Mouse (Mus musculus) liver, embryonic 15.5 days (tissue): ENCODE measurements at regions not wholly inside any gene's neighbourhood (a gene's known extent, or its start where the extent isn't known, plus 50 kb on each side); places are given as distances from the start of the nearest gene placed in this dataset.
"Not testable (repeated sequence)": the region's sequence is repeated elsewhere in the genome, so short reads cannot be mapped to it uniquely, and the experiment has no call there.

Experiments
- ATAC-seq: fragments of 200-750 bp; cut with Nextera tagmentation; 2 replicates; pipeline ENCODE4 v1.8.0; 2017; ENCODE audit warnings: moderate number of reproducible peaks, mild to moderate bottlenecking, moderate library complexity; ENCODE audit not compliant: insufficient read depth
- H3K27ac ChIP-seq: fragments of 300-500 bp; sonication (generic); replicated peaks from 2 replicates; pipeline ENCODE4 v1.5.1; 2015; ENCODE audit warnings: mild to moderate bottlenecking, inconsistent platforms
- H3K27me3 ChIP-seq: fragments of 300-500 bp; sonication (generic); 2 replicates; pipeline ENCODE4 v1.6.1; 2015; ENCODE audit warnings: mild to moderate bottlenecking, inconsistent platforms
- H3K36me3 ChIP-seq: fragments of 300-500 bp; sonication (generic); replicated peaks from 2 replicates; pipeline ENCODE4 v1.6.1; 2015; ENCODE audit warnings: moderate library complexity, mild to moderate bottlenecking, inconsistent platforms
- H3K4me1 ChIP-seq: fragments of 300-500 bp; sonication (generic); replicated peaks from 2 replicates; pipeline ENCODE4 v1.6.1; 2015; ENCODE audit warnings: inconsistent platforms
- H3K4me2 ChIP-seq: fragments of 300-500 bp; sonication (generic); 2 replicates; pipeline ENCODE4 v1.6.1; 2015; ENCODE audit warnings: moderate library complexity, mild to moderate bottlenecking, inconsistent platforms
- H3K4me3 ChIP-seq: fragments of 300-500 bp; sonication (generic); replicated peaks from 2 replicates; pipeline ENCODE4 v1.5.1; 2015; ENCODE audit warnings: mild to moderate bottlenecking, inconsistent platforms
- H3K9ac ChIP-seq: fragments of 300-500 bp; sonication (generic); 2 replicates; pipeline ENCODE4 v1.6.1; 2015; ENCODE audit warnings: moderate library complexity, mild to moderate bottlenecking, inconsistent platforms
- H3K9me3 ChIP-seq: fragments of 300-500 bp; sonication (generic); replicated peaks from 2 replicates; pipeline ENCODE4 v1.6.1; 2016; ENCODE audit warnings: inconsistent platforms
- WGBS: fragments of 180-500 bp; shearing (Covaris S2); methylation state at CpG from one replicate; pipeline ENCODE4 v1.1.7; 2015; ENCODE audit warnings: mixed read lengths; ENCODE audit not compliant: insufficient replicate concordance; 5-methylcytosine and 5-hydroxymethylcytosine counted together

GRCm38 (mm10) chr8:26780515-26780914, 196.6 kb upstream of the Zfp703 start:
- Histone ChIP-seq H3K27ac (no peak overlapping the region), H3K36me3 (no peaks in the 10 kb centered on the region), H3K4me3 (no peak overlapping the region), H3K4me2 (no peak overlapping the region), H3K9ac (no peak overlapping the region), H3K27me3 (peaks cover 11% of the 10 kb centered on the region; the same call in 1 of the 2 replicates), H3K9me3 (no peaks in the 10 kb centered on the region), H3K4me1 (no peaks in the 10 kb centered on the region)
- ATAC-seq, result no peak
- WGBS, result 31% methylated on average over 19 of the region's 19 CpGs

GRCm38 (mm10) chr8:26782936-26783335, 194.2 kb upstream of the Zfp703 start:
- H3K9ac ChIP-seq, H3K27ac ChIP-seq, H3K4me1 ChIP-seq, H3K4me2 ChIP-seq, H3K9me3 ChIP-seq, H3K4me3 ChIP-seq, H3K36me3 ChIP-seq, ATAC-seq: not testable (repeated sequence)
- H3K27me3 ChIP-seq, result peaks cover 11% of the 10 kb centered on the region; the same call in 1 of the 2 replicates
- WGBS, result 65% methylated on average over 8 of the region's 8 CpGs

GRCm38 (mm10) chr8:26784381-26784780, 192.7 kb upstream of the Zfp703 start:
- 57% methylated on average over 6 of the region's 6 CpGs for WGBS
- no peak overlapping the region for H3K4me3 ChIP-seq
- H3K9ac ChIP-seq, result no peak overlapping the region
- H3K4me2 ChIP-seq, result no peak overlapping the region
- no peaks in the 10 kb centered on the region for H3K9me3 ChIP-seq
- no peak for ATAC-seq
- H3K27ac ChIP-seq, result no peak overlapping the region
- H3K36me3 ChIP-seq, result no peaks in the 10 kb centered on the region
- H3K27me3 ChIP-seq, result peaks cover 11% of the 10 kb centered on the region; the same call in 1 of the 2 replicates
- no peaks in the 10 kb centered on the region for H3K4me1 ChIP-seq

GRCm38 (mm10) chr8:26791795-26792194, 185.3 kb upstream of the Zfp703 start:
- Histone ChIP-seq H3K27ac (no peak overlapping the region), H3K4me3 (no peak overlapping the region), H3K36me3 (no peaks in the 10 kb centered on the region), H3K27me3 (no peaks in the 10 kb centered on the region), H3K9me3 (no peaks in the 10 kb centered on the region), H3K4me1 (no peaks in the 10 kb centered on the region), H3K9ac (no peak overlapping the region), H3K4me2 (no peak overlapping the region)
- WGBS, result 47% methylated on average over 2 of the region's 2 CpGs
- no peak for ATAC-seq

GRCm38 (mm10) chr8:26793606-26794292, 183.4 kb upstream of the Zfp703 start:
- H3K4me1 ChIP-seq, result no peaks in the 10 kb centered on the region
- H3K4me3 ChIP-seq, result no peak overlapping the region
- no peaks in the 10 kb centered on the region for H3K9me3 ChIP-seq
- 57% methylated on average over 9 of the region's 9 CpGs for WGBS
- no peaks in the 10 kb centered on the region for H3K27me3 ChIP-seq
- H3K4me2 ChIP-seq, result no peak overlapping the region
- no peak overlapping the region for H3K9ac ChIP-seq
- no peak for ATAC-seq
- H3K36me3 ChIP-seq, result no peaks in the 10 kb centered on the region
- H3K27ac ChIP-seq, result no peak overlapping the region

- no peak for ATAC-seq
- H3K9ac ChIP-seq, result no peak overlapping the region
- H3K4me1 ChIP-seq, result no peaks in the 10 kb centered on the region
- no peak overlapping the region for H3K27ac ChIP-seq
- no peak overlapping the region for H3K4me2 ChIP-seq
- no peak overlapping the region for H3K4me3 ChIP-seq
- no peaks in the 10 kb centered on the region for H3K36me3 ChIP-seq
- H3K27me3 ChIP-seq, result no peaks in the 10 kb centered on the region
- H3K9me3 ChIP-seq, result no peaks in the 10 kb centered on the region
- WGBS, result 61% methylated on average over 4 of the region's 4 CpGs
These were observed 182.7 kb upstream of the Zfp703 start for GRCm38 (mm10) chr8:26794411-26794810.

- Histone ChIP-seq H3K27ac (no peak overlapping the region), H3K9ac (no peak overlapping the region), H3K9me3 (no peaks in the 10 kb centered on the region), H3K36me3 (no peaks in the 10 kb centered on the region), H3K4me1 (no peaks in the 10 kb centered on the region), H3K4me3 (no peak overlapping the region), H3K4me2 (no peak overlapping the region), H3K27me3 (no peaks in the 10 kb centered on the region)
- 60% methylated on average over 8 of the region's 8 CpGs for WGBS
- no peak for ATAC-seq
These were observed 181.5 kb upstream of the Zfp703 start for GRCm38 (mm10) chr8:26795616-26796015.

GRCm38 (mm10) chr8:26799814-26800213, 177.3 kb upstream of the Zfp703 start:
- H3K27ac ChIP-seq, result no peak overlapping the region
- H3K9ac ChIP-seq, result no peak overlapping the region
- 34% methylated on average over 1 of the region's 1 CpGs for WGBS
- H3K4me3 ChIP-seq, result no peak overlapping the region
- no peak overlapping the region for H3K4me2 ChIP-seq
- no peak for ATAC-seq
- no peaks in the 10 kb centered on the region for H3K36me3 ChIP-seq
- H3K4me1 ChIP-seq, result no peaks in the 10 kb centered on the region
- H3K27me3 ChIP-seq, result no peaks in the 10 kb centered on the region
- H3K9me3 ChIP-seq, result no peaks in the 10 kb centered on the region

GRCm38 (mm10) chr8:26804089-26804488, 173.0 kb upstream of the Zfp703 start:
- H3K9me3 ChIP-seq, result no peaks in the 10 kb centered on the region
- WGBS, result 39% methylated on average over 9 of the region's 9 CpGs
- no peaks in the 10 kb centered on the region for H3K27me3 ChIP-seq
- H3K36me3 ChIP-seq, result no peaks in the 10 kb centered on the region
- H3K27ac ChIP-seq, result no peak overlapping the region
- no peak for ATAC-seq
- no peak overlapping the region for H3K4me3 ChIP-seq
- no peak overlapping the region for H3K4me2 ChIP-seq
- no peak overlapping the region for H3K9ac ChIP-seq
- no peaks in the 10 kb centered on the region for H3K4me1 ChIP-seq

- H3K4me2 ChIP-seq, result no peak overlapping the region
- no peaks in the 10 kb centered on the region for H3K36me3 ChIP-seq
- H3K4me1 ChIP-seq, result no peaks in the 10 kb centered on the region
- WGBS, result 47% methylated on average over 7 of the region's 7 CpGs
- no peaks in the 10 kb centered on the region for H3K27me3 ChIP-seq
- ATAC-seq, result no peak
- no peaks in the 10 kb centered on the region for H3K9me3 ChIP-seq
- H3K4me3 ChIP-seq, result no peak overlapping the region
- no peak overlapping the region for H3K27ac ChIP-seq
- no peak overlapping the region for H3K9ac ChIP-seq
These were observed 172.2 kb upstream of the Zfp703 start for GRCm38 (mm10) chr8:26804901-26805341.

- H3K27me3 ChIP-seq, result no peaks in the 10 kb centered on the region
- H3K9me3 ChIP-seq, result no peaks in the 10 kb centered on the region
- no peak overlapping the region for H3K4me2 ChIP-seq
- 27% methylated on average over 6 of the region's 6 CpGs for WGBS
- ATAC-seq, result no peak
- H3K9ac ChIP-seq, result no peak overlapping the region
- H3K27ac ChIP-seq, result no peak overlapping the region
- no peaks in the 10 kb centered on the region for H3K36me3 ChIP-seq
- H3K4me3 ChIP-seq, result no peak overlapping the region
- no peaks in the 10 kb centered on the region for H3K4me1 ChIP-seq
These were observed 171.7 kb upstream of the Zfp703 start for GRCm38 (mm10) chr8:26805371-26805821.

- Histone ChIP-seq H3K27ac (no peak overlapping the region), H3K4me3 (no peak overlapping the region), H3K9me3 (no peaks in the 10 kb centered on the region), H3K4me1 (no peaks in the 10 kb centered on the region), H3K9ac (no peak overlapping the region), H3K27me3 (no peaks in the 10 kb centered on the region), H3K4me2 (no peak overlapping the region), H3K36me3 (no peaks in the 10 kb centered on the region)
- WGBS, result 28% methylated on average over 11 of the region's 11 CpGs
- ATAC-seq, result no peak
These were observed 168.9 kb upstream of the Zfp703 start for GRCm38 (mm10) chr8:26808111-26808651.
